Mouse (Mus musculus) limb, embryonic 15.5 days (tissue): ENCODE data around the gene Clps. TPM values are rescaled to one million over a fixed set of nuclear protein-coding genes. Genes with fewer than 3 reads are reported as not detected.
A peak's percentile ranks its signal among the peaks of the same experiment; 100 is the strongest.

ENCODE experiments used
- ATAC-seq: fragments of 200-750 bp; cut with Nextera tagmentation; 2 replicates; pipeline ENCODE4 v1.8.0; 2017; ENCODE audit warnings: low read depth, moderate TSS enrichment; ENCODE audit not compliant: insufficient number of reproducible peaks, low FRiP score, low TSS enrichment
- H3K27ac ChIP-seq: fragments of 300-500 bp; sonication (generic); 2 replicates; pipeline ENCODE4 v1.5.1; 2015; ENCODE audit warnings: moderate library complexity, mild to moderate bottlenecking, inconsistent platforms
- H3K27me3 ChIP-seq: fragments of 300-500 bp; sonication (generic); 2 replicates; pipeline ENCODE4 v1.6.1; 2015; ENCODE audit warnings: inconsistent platforms
- H3K36me3 ChIP-seq: fragments of 300-500 bp; sonication (generic); 2 replicates; pipeline ENCODE4 v1.6.1; 2015; ENCODE audit warnings: inconsistent platforms
- H3K4me1 ChIP-seq: fragments of 300-500 bp; sonication (generic); 2 replicates; pipeline ENCODE4 v1.6.1; 2015; ENCODE audit warnings: inconsistent platforms
- H3K4me2 ChIP-seq: fragments of 300-500 bp; sonication (generic); 2 replicates; pipeline ENCODE4 v1.6.1; 2015; ENCODE audit warnings: mild to moderate bottlenecking, inconsistent platforms
- H3K4me3 ChIP-seq: fragments of 300-500 bp; sonication (generic); 2 replicates; pipeline ENCODE4 v1.5.1; 2015; ENCODE audit warnings: mild to moderate bottlenecking, inconsistent platforms
- H3K9ac ChIP-seq: fragments of 300-500 bp; sonication (generic); 2 replicates; pipeline ENCODE4 v1.6.1; 2015; ENCODE audit warnings: inconsistent platforms
- H3K9me3 ChIP-seq: fragments of 300-500 bp; sonication (generic); 2 replicates; pipeline ENCODE4 v1.6.1; 2016; ENCODE audit warnings: inconsistent platforms
- WGBS: fragments of 180-500 bp; shearing (Covaris S2); methylation state at CpG from one replicate; pipeline ENCODE4 v1.1.7; 2015; 5-methylcytosine and 5-hydroxymethylcytosine counted together
- microRNA-seq: library from miRNA; unstranded; fragments of <30 nt; microRNA quantifications from one replicate; pipeline ENCODE4, GENCODE M21; 2016
- polyA plus RNA-seq: library from polyadenylated mRNA; unstranded; fragments of >200 nt; fragmentation: Nextera tagmentation; extraction: Ambion mirVana; gene quantifications from 2 replicates; pipeline ENCODE4 v1.2.1, GENCODE M21; 2015

The Clps gene
- polyA plus RNA-seq, 1 experiment from 2014 or later, result 0.47 TPM

GRCm38 (mm10) chr17:28515431-28516341 is 44.9 kb downstream of the Clps start:
- Histone ChIP-seq H3K4me1 (peaks cover 56% of the 10 kb centered on the region), H3K9me3 (no peaks in the 10 kb centered on the region), H3K27me3 (no peaks in the 10 kb centered on the region), H3K9ac (no peak overlapping the region), H3K27ac (no peak overlapping the region), H3K4me2 (no peak overlapping the region), H3K4me3 (no peak overlapping the region), H3K36me3 (no peaks in the 10 kb centered on the region)
- no peak for ATAC-seq
- 55% methylated on average over 10 of the region's 10 CpGs for WGBS

GRCm38 (mm10) chr17:28514555-28514954 is 46.0 kb downstream of the Clps start:
- H3K27ac ChIP-seq, result no peak overlapping the region
- no peaks in the 10 kb centered on the region for H3K36me3 ChIP-seq
- H3K4me2 ChIP-seq, result no peak overlapping the region
- H3K4me1 ChIP-seq, result peaks cover 62% of the 10 kb centered on the region
- no peak overlapping the region for H3K4me3 ChIP-seq
- WGBS, result 76% methylated on average over 5 of the region's 5 CpGs
- no peaks in the 10 kb centered on the region for H3K9me3 ChIP-seq
- no peaks in the 10 kb centered on the region for H3K27me3 ChIP-seq
- ATAC-seq, result no peak
- no peak overlapping the region for H3K9ac ChIP-seq

- Histone ChIP-seq H3K9ac (no peak overlapping the region), H3K36me3 (no peaks in the 10 kb centered on the region), H3K4me3 (no peak overlapping the region), H3K4me2 (no peak overlapping the region), H3K27me3 (no peaks in the 10 kb centered on the region), H3K4me1 (peaks cover 58% of the 10 kb centered on the region), H3K9me3 (no peaks in the 10 kb centered on the region), H3K27ac (no peak overlapping the region; the same call in 1 of the 2 replicates)
- 58% methylated on average over 7 of the region's 7 CpGs for whole genome bisulfite sequencing
- ATAC-seq, result no peak
These were observed 46.7 kb downstream of the Clps start for GRCm38 (mm10) chr17:28513844-28514243.

GRCm38 (mm10) chr17:28513337-28513736 is 47.2 kb downstream of the Clps start:
- H3K36me3 ChIP-seq, result no peaks in the 10 kb centered on the region
- no peaks in the 10 kb centered on the region for H3K27me3 ChIP-seq
- peaks cover 53% of the 10 kb centered on the region for H3K4me1 ChIP-seq
- H3K4me2 ChIP-seq, result no peak overlapping the region
- no peak overlapping the region for H3K27ac ChIP-seq
- no peak overlapping the region for H3K4me3 ChIP-seq
- no peak overlapping the region for H3K9ac ChIP-seq
- H3K9me3 ChIP-seq, result no peaks in the 10 kb centered on the region
- WGBS, result 64% methylated on average over 1 of the region's 1 CpGs
- no peak for ATAC-seq

- no peak for ATAC-seq
- peak overlapping the region; percentile 22; the same call in 1 of the 2 replicates for H3K27ac ChIP-seq
- H3K9me3 ChIP-seq, result no peaks in the 10 kb centered on the region
- no peak overlapping the region for H3K9ac ChIP-seq
- H3K4me3 ChIP-seq, result no peak overlapping the region
- no peaks in the 10 kb centered on the region for H3K36me3 ChIP-seq
- no peaks in the 10 kb centered on the region for H3K27me3 ChIP-seq
- WGBS, result 39% methylated on average over 6 of the region's 6 CpGs
- peaks cover 47% of the 10 kb centered on the region for H3K4me1 ChIP-seq
- H3K4me2 ChIP-seq, result no peak overlapping the region
These were observed 47.9 kb downstream of the Clps start for GRCm38 (mm10) chr17:28512696-28513095.

- H3K9ac ChIP-seq, result no peak overlapping the region
- peaks cover 46% of the 10 kb centered on the region for H3K4me1 ChIP-seq
- 42% methylated on average over 9 of the region's 9 CpGs for WGBS
- H3K9me3 ChIP-seq, result no peaks in the 10 kb centered on the region
- H3K27ac ChIP-seq, result peak overlapping the region; percentile 22; the same call in 1 of the 2 replicates
- H3K4me3 ChIP-seq, result no peak overlapping the region
- H3K36me3 ChIP-seq, result no peaks in the 10 kb centered on the region
- H3K4me2 ChIP-seq, result no peak overlapping the region
- H3K27me3 ChIP-seq, result no peaks in the 10 kb centered on the region
- ATAC-seq, result no peak
These were observed 48.7 kb downstream of the Clps start for GRCm38 (mm10) chr17:28511616-28512541.

- Histone ChIP-seq H3K9ac (peak overlapping the region; percentile 39; the same call in 1 of the 2 replicates), H3K4me3 (peak overlapping the region; percentile 22), H3K4me1 (peaks cover 45% of the 10 kb centered on the region), H3K27me3 (no peaks in the 10 kb centered on the region), H3K36me3 (no peaks in the 10 kb centered on the region), H3K4me2 (peak overlapping the region; percentile 41), H3K9me3 (no peaks in the 10 kb centered on the region), H3K27ac (peak overlapping the region; percentile 61)
- ATAC-seq, result no peak
- WGBS, result 5% methylated on average over 28 of the region's 28 CpGs
These were observed 49.9 kb downstream of the Clps start for GRCm38 (mm10) chr17:28510445-28511342.

Small RNA genes within 50 kb of the gene (microRNA-seq; reads per million reads assigned to microRNA genes)
- gene Gm25195 (not detected), gene Mir6969 (not detected)

Other genes starting within 250 kb of the Clps start
- gene Fance, start 247.2 kb downstream of the Clps start, polyA plus RNA-seq, result 30.6 and 33.9 TPM in 2 replicates
- 509 and 665 TPM in 2 replicates for gene Rpl10a, start 232.3 kb downstream of the Clps start, polyA plus RNA-seq
- gene Tead3, start 209.9 kb downstream of the Clps start, polyA plus RNA-seq, result 15.5 and 16.2 TPM in 2 replicates
- gene Tulp1, start 195.5 kb downstream of the Clps start, polyA plus RNA-seq, result 5.4 and 6.2 TPM in 2 replicates
- 29.8 and 42.1 TPM in 2 replicates for gene Fkbp5, start 43.2 kb downstream of the Clps start, polyA plus RNA-seq
- not detected in 2 replicates for gene Armc12, start 30.0 kb downstream of the Clps start, polyA plus RNA-seq
- gene Clpsl2, start 11.4 kb downstream of the Clps start, polyA plus RNA-seq, result not detected in 2 replicates
- gene Lhfpl5, start 14.9 kb upstream of the Clps start, polyA plus RNA-seq, result 0.40 and 0.60 TPM in 2 replicates
- gene Srpk1, start 61.9 kb upstream of the Clps start, polyA plus RNA-seq, result 120 and 121 TPM in 2 replicates
- gene Slc26a8, start 129.5 kb upstream of the Clps start, polyA plus RNA-seq, result 0.60 and 0.72 TPM in 2 replicates
- gene Mapk14, start 130.6 kb upstream of the Clps start, polyA plus RNA-seq, result 37.9 and 45.2 TPM in 2 replicates
- gene AC170998.1, start 165.3 kb upstream of the Clps start, polyA plus RNA-seq, result 1.9 and 2.4 TPM in 2 replicates
- gene Mapk13, start 208.5 kb upstream of the Clps start, polyA plus RNA-seq, result 126 and 130 TPM in 2 replicates
- gene Brpf3, start 240.3 kb upstream of the Clps start, polyA plus RNA-seq, result 7.3 and 8.4 TPM in 2 replicates